Mouse (Mus musculus): ENCODE measurements around the gene Auts2. TPM values are rescaled to one million over a fixed set of nuclear protein-coding genes. Genes with fewer than 3 reads are reported as not detected.

Gene Auts2
- polyA plus RNA-seq, 1 experiment = 10.4 TPM

DNA sequence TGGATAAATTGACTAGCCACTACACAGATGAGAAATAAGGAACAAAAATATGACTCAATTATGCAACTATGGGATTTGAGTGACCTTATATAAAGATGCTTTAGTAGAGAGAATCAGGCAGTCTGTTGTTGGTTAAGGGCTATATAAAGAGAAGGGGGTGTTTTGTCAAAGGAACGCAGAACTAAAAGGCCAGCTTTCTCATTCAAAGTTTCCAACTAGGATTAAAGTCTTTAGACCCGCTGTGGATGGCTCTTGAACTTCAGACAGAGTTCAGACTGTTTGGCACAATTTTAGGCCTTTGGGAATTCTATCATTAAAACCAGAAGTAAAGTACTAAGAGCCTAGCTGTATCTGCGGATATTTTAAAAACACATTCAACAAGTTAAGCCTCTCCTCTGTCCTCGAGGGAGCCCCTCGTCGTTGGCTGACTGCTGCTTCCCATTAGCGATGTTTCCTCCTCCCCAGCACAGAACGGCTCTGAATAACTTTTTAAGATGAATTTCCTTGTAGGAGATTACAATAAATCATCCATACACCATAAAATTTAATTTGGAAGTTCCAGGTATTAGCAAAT, 459.3 kb downstream of the Auts2 start:
- Histone ChIP-seq H3K27ac (ENCODE audit: insufficient read depth, low read depth, low read length) (no peak overlapping the region), H3K4me3 (ENCODE audit: low read depth, low read length) (no peak overlapping the region), H3K36me3 (ENCODE audit: control insufficient read depth, insufficient read depth, low read length) (no peaks in the 10 kb centered on the region), H3K27me3 (ENCODE audit: control insufficient read depth, insufficient read depth, low read length) (no peaks in the 10 kb centered on the region), H3K4me1 (ENCODE audit: control insufficient read depth, insufficient read depth, insufficient read length, low read length) (no peaks in the 10 kb centered on the region)
- WGBS = 62% methylated on average over 8 of the region's 8 CpGs
- TF ChIP-seq POLR2A (IDR thresholded peaks at IDR 0.05; ENCODE audit: low read depth, low read length) (no peak), CTCF (IDR thresholded peaks at IDR 0.05; ENCODE audit: extremely low read depth, insufficient read length, insufficient replicate concordance, low read depth, low read length) (no peak)

DNA sequence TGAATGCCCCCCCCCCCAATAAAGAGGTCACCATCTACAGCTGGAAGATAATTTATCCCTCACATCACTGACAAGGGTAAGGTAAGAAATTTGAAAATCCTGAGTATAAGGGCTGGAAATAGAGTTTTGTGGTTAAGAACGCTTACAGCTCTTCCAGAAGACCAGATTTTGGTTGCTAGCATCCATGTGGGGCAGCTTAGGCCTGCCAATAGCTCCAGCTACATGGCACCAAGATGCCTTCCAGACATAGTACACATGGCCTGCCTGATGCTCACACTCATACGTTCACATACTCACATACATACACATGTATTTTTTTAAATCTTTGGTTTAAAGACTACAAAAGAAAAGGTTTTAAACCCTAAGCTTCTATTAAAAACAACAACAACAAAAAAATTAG, 467.2 kb downstream of the Auts2 start:
- H3K27me3 ChIP-seq (ENCODE audit: control insufficient read depth, insufficient read depth, low read length) = no peaks in the 10 kb centered on the region
- no peak overlapping the region for H3K4me3 ChIP-seq (ENCODE audit: low read depth, low read length)
- WGBS = 94% methylated on average over 2 of the region's 2 CpGs
- TF ChIP-seq CTCF (IDR thresholded peaks at IDR 0.05; ENCODE audit: extremely low read depth, insufficient read length, insufficient replicate concordance, low read depth, low read length) (no peak), POLR2A (IDR thresholded peaks at IDR 0.05; ENCODE audit: low read depth, low read length) (no peak)
- H3K27ac ChIP-seq (ENCODE audit: insufficient read depth, low read depth, low read length) = no peak overlapping the region
- H3K36me3 ChIP-seq (ENCODE audit: control insufficient read depth, insufficient read depth, low read length) = no peaks in the 10 kb centered on the region
- no peaks in the 10 kb centered on the region for H3K4me1 ChIP-seq (ENCODE audit: control insufficient read depth, insufficient read depth, insufficient read length, low read length)

DNA sequence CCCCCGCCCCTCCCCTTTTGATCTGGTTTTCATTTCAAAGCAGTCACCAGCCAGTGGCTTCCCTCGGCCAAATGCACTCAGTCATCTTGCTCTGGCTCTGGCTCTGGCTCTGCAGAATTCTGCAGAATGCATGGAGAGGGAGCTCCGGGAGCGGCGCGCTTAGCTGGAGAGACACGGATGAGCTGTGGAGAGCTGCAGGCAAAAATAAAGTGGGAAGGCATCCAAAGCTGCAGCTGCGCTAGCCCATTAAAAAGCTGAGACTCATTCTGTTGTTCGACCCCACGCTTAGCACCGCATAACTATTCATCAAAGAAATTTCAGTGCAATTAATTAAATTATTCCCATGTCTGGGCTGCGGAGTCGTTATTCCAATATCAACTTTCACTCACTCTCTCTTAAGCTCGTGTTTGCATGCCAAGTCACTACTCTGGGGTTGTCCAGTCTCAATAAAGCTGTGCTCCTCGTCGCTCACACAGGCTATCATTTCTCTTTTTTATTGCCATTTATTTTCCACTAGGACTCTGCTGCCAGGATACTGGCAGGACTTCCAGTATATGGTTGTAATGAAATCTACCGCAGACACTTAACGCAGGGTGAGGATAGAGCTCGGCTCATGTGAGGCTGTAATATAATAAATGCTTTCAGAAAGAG, 468.3 kb downstream of the Auts2 start:
- Histone ChIP-seq H3K27me3 (ENCODE audit: control insufficient read depth, insufficient read depth, low read length) (no peaks in the 10 kb centered on the region), H3K4me1 (ENCODE audit: control insufficient read depth, insufficient read depth, insufficient read length, low read length) (no peaks in the 10 kb centered on the region), H3K4me3 (ENCODE audit: low read depth, low read length) (no peak overlapping the region), H3K36me3 (ENCODE audit: control insufficient read depth, insufficient read depth, low read length) (no peaks in the 10 kb centered on the region), H3K27ac (ENCODE audit: insufficient read depth, low read depth, low read length) (no peak overlapping the region)
- WGBS = 70% methylated on average over 19 of the region's 19 CpGs
- no peak for TF ChIP-seq POLR2A (IDR thresholded peaks at IDR 0.05; ENCODE audit: low read depth, low read length)
- no peak for TF ChIP-seq CTCF (IDR thresholded peaks at IDR 0.05; ENCODE audit: extremely low read depth, insufficient read length, insufficient replicate concordance, low read depth, low read length)

DNA sequence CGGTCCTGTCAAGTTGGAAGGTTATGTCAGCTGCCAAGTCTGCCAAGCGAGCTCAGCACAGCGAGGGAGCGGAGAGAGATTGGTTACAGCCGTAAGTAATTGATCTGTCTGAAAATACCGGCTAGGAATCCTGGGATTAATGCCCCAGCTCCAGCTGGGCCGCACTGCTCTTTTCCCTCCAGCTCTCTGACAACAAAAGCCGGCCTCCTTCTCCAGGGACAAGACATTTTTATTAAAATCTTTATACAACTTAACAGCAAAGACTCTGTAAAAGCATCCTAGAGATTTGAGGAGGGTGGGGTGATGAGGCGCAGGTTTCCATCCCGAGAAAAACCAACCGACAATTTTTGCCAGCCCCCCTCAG, 468.8 kb downstream of the Auts2 start:
- Histone ChIP-seq H3K27ac (ENCODE audit: insufficient read depth, low read depth, low read length) (no peak overlapping the region), H3K4me3 (ENCODE audit: low read depth, low read length) (no peak overlapping the region), H3K27me3 (ENCODE audit: control insufficient read depth, insufficient read depth, low read length) (no peaks in the 10 kb centered on the region), H3K4me1 (ENCODE audit: control insufficient read depth, insufficient read depth, insufficient read length, low read length) (no peaks in the 10 kb centered on the region), H3K36me3 (ENCODE audit: control insufficient read depth, insufficient read depth, low read length) (no peaks in the 10 kb centered on the region)
- WGBS = 61% methylated on average over 11 of the region's 11 CpGs
- TF ChIP-seq POLR2A (IDR thresholded peaks at IDR 0.05; ENCODE audit: low read depth, low read length) = no peak
- TF ChIP-seq CTCF (IDR thresholded peaks at IDR 0.05; ENCODE audit: extremely low read depth, insufficient read length, insufficient replicate concordance, low read depth, low read length) = no peak

DNA sequence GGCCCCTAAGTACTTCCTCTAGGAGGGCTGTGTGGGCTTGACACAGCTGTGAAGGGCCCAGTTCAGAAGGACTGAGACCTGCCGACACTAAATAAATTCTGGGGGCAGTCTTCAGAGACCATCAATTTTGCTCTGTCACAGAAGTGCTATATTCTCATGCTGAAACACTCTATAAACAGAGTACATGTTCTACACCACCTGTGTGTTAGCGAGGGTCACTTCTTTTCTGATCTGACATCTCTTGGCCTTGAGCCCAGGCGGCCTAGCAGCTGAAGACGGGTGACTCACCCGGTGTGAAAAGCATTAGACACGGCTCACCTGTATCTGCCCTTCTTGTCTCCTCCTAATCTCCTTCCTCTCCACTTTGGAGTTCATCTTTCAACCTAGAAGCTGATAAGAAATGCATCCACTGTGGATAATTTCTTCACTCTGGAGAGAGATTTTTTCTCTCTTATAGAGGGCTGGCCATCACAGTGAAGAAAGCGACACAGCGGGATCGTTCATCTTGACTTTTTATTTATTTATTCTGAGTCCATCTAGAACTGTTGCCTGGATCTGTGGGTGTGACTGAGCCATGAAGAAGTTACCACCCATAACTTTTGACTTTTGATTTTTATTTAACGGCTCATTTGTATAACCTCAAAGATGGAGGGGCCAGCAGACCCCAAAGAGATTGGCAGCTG, 469.3 kb downstream of the Auts2 start:
- TF ChIP-seq POLR2A (IDR thresholded peaks at IDR 0.05; ENCODE audit: low read depth, low read length) = no peak
- TF ChIP-seq CTCF (IDR thresholded peaks at IDR 0.05; ENCODE audit: extremely low read depth, insufficient read length, insufficient replicate concordance, low read depth, low read length) = no peak
- no peaks in the 10 kb centered on the region for H3K27me3 ChIP-seq (ENCODE audit: control insufficient read depth, insufficient read depth, low read length)
- H3K27ac ChIP-seq (ENCODE audit: insufficient read depth, low read depth, low read length) = no peak overlapping the region
- H3K36me3 ChIP-seq (ENCODE audit: control insufficient read depth, insufficient read depth, low read length) = no peaks in the 10 kb centered on the region
- H3K4me1 ChIP-seq (ENCODE audit: control insufficient read depth, insufficient read depth, insufficient read length, low read length) = no peaks in the 10 kb centered on the region
- WGBS = 29% methylated on average over 10 of the region's 10 CpGs
- no peak overlapping the region for H3K4me3 ChIP-seq (ENCODE audit: low read depth, low read length)

DNA sequence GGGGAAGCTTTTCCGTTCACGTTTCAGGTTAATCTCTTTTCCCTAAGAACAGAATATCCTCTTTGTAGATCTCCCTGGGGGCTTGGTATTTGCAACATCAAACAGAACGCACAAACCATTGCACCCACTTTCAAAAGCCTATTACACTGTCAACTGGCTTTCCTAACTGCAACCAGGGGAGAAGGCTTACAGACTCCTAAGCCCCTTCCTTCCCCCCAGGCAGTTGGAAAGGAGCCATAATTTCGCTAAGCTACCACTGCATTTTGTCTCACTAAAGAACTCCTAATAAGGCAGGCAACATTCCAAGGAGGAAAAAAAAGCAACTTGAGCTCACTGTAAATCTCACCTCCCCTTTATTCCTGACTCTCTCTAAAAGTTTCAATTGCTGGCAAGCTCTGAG, 470.8 kb downstream of the Auts2 start:
- WGBS = 35% methylated on average over 4 of the region's 4 CpGs
- Histone ChIP-seq H3K36me3 (ENCODE audit: control insufficient read depth, insufficient read depth, low read length) (no peaks in the 10 kb centered on the region), H3K27ac (ENCODE audit: insufficient read depth, low read depth, low read length) (no peak overlapping the region), H3K27me3 (ENCODE audit: control insufficient read depth, insufficient read depth, low read length) (no peaks in the 10 kb centered on the region), H3K4me1 (ENCODE audit: control insufficient read depth, insufficient read depth, insufficient read length, low read length) (no peaks in the 10 kb centered on the region), H3K4me3 (ENCODE audit: low read depth, low read length) (no peak overlapping the region)
- TF ChIP-seq POLR2A (IDR thresholded peaks at IDR 0.05; ENCODE audit: low read depth, low read length) (no peak), CTCF (IDR thresholded peaks at IDR 0.05; ENCODE audit: extremely low read depth, insufficient read length, insufficient replicate concordance, low read depth, low read length) (no peak)

Data from small intestine, adult 2 months (tissue).